Mouse (Mus musculus): Measurements from ENCODE around the gene Kcnj5.

- TF ChIP-seq CEBPB (IDR thresholded peaks at IDR 0.05; ENCODE audit: insufficient read depth, poor library complexity, severe bottlenecking) = no peak
- TF ChIP-seq MAX (IDR thresholded peaks at IDR 0.05; ENCODE audit: low read depth) = no peak
- no peak for TF ChIP-seq POLR2AphosphoS2 (IDR thresholded peaks at IDR 0.05; ENCODE audit: insufficient read length, low read depth)
- no peak for TF ChIP-seq TCF12 (IDR thresholded peaks at IDR 0.05; ENCODE audit: insufficient read depth, poor library complexity, severe bottlenecking)
- TF ChIP-seq SRF (IDR thresholded peaks at IDR 0.05; ENCODE audit: control insufficient read depth, insufficient read length, low read depth) = no peak
Observed at GRCm38 (mm10) chr9:32342929-32343328, 1.2 kb downstream of the Kcnj5 start.

Measured in myocyte (in vitro differentiated cells).